Mouse (Mus musculus) gastrocnemius, postnatal 36 days (tissue): ENCODE measurements around the gene Sept1. TPM values are rescaled to one million over a fixed set of nuclear protein-coding genes. Genes with fewer than 3 reads are reported as not detected.
A peak's percentile ranks its signal among the peaks of the same experiment; 100 is the strongest.
"Not testable (repeated sequence)": the region's sequence is repeated elsewhere in the genome, so short reads cannot be mapped to it uniquely, and the experiment has no call there.

Source experiments
- DNase-seq, 2 experiments: peaks; one replicate each; pipeline ENCODE4 v3.0.0; 2022
- intact Hi-C: fragments of 180-260 bp; cut with DNase I; formaldehyde crosslinking; loops from one replicate; pipeline ENCODE4 v1.15.1; 2025
- total RNA-seq, 2 experiments: library from RNA; stranded (reverse); gene quantifications; 2 replicates each; pipeline ENCODE4 v1.2.3; 2021

The Sept1 gene
- total RNA-seq, 2 experiments from 2014 or later, result 1.4 to 2.4 TPM

DNA sequence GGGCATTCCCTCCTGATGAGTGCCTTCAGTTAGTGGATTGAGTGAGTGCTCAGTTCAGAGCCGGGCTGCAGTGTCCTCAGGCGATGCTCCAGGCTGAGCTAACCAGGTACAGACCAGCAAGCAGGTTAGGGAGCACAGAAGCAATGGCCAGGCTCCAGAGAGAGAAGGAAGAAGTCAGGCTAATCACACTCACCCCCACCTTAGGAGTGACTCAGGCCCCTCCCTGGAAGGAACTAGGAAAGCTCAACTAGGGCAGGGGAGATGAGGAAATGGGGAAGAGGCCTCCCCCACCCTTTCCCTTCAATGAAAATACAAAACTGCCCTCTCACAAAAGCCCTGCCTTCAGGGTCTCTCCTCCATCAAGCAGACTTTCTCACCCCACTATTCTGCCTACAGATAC lies 26.3 kb downstream of the Sept1 start:
- intact Hi-C loops, result no loop called here
- DNase-seq, result no peak

DNA sequence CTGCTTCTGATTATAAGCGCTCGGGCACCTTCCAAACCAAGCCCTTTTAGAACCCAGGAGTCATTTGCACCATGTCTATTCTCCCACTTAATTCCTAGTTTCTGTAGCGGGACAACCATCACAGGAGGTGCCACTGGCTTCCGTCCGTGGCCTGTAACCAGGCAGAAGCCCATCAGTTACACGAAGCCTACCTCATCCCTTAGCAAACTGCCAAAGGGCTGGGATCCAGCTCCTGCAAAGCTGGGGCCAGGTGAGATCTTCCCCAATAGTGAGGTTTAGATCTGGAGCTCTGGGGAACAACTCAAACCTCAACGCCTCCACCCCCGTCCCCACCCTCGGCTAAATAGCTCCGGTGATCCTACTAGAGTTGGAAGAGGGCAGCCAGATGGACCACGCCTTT lies 36.4 kb downstream of the Sept1 start:
- no peak for DNase-seq
- intact Hi-C loops, result no loop called here

DNA sequence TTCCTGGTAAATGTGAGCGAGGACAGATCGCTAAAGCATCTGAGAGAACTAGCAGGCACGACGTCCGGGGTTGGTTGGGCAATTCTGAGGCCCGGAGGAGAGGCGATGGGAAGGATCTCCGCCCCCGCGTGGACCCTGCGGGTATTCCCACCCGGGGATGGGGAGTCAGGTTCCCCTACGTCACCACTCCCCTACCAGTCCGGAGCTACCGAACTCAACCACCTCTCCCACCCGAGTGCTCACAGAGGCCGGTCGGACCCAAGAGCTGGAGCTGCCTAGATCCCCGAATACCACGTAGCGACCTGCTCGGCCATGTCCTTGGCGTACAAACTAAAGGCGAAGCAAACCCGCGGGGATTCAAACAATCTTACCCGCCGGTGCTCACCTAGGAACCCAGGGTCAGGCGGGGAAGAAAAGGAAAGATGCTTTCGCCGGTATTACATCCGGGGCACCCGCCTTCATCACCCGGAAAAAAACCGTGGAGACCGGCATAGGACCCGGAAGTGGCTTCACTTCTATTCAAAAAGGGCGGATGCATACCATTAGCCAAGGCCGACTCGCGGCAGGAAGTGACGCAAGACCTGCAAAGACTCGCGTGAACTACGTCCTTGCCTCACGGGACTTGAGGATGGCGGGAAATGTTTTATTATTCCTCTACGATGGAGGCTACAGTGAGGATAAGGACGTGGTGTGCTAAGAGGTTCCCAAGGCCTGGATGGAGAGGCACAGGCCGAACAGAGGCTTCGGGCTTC lies 37.2 kb downstream of the Sept1 start, which contains the start of gene Cd2bp2:
Gene Cd2bp2, minus strand, starts transcription at position 507 of the 752 bp plus-strand sequence.
- intact Hi-C loops, result no loop called here
- peak; percentile 86 to 93 for DNase-seq

- intact Hi-C loops, result no loop called here
- DNase-seq, result no peak
Measured at GRCm38 (mm10) chr7:127194633-127195029, 38.3 kb downstream of the Sept1 start.

GRCm38 (mm10) chr7:127194011-127194632 lies 38.8 kb downstream of the Sept1 start:
- no peak for DNase-seq
- intact Hi-C loops, result no loop called here

DNA sequence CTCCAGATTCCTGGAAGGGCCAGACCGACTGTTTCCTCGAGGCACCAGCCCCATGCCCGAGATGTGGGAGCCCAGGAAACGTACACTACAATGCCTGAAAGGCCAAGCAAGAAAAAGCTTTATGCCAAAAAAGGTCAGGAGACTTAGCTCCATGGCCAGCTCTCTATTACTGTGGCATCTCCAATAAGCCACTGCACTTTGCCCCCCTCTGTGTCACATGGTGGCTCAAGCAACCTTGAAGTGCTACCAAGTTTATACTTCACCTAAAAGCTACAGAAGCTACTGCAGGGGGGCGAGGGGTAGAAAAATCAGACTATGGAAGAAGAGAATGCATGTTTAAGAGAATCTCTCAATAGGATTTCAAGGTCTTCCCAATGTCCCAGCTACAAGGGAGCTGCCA lies 39.9 kb downstream of the Sept1 start:
- DNase-seq, result no peak
- intact Hi-C loops, result no loop called here

DNA sequence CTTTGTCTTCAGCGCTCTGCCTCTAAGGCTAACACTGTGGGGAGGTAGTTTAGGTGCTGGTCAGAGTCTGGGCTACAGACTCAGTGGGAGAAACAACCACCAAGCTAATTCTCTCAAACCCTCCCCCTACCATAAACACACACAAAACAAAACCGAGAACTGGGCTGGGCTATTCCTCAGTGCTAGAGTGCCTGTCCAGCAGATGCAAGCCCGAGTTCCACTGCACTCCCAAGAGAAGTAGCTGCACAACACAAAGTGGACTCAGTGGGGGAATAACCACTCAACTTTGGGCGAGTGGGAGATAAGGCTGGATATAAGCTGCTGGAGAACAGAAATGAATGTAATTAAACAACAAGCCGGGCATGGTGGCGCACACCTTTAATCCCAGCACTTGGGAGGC lies 42.3 kb downstream of the Sept1 start:
- DNase-seq, result no peak
- intact Hi-C loops, result no loop called here

DNA sequence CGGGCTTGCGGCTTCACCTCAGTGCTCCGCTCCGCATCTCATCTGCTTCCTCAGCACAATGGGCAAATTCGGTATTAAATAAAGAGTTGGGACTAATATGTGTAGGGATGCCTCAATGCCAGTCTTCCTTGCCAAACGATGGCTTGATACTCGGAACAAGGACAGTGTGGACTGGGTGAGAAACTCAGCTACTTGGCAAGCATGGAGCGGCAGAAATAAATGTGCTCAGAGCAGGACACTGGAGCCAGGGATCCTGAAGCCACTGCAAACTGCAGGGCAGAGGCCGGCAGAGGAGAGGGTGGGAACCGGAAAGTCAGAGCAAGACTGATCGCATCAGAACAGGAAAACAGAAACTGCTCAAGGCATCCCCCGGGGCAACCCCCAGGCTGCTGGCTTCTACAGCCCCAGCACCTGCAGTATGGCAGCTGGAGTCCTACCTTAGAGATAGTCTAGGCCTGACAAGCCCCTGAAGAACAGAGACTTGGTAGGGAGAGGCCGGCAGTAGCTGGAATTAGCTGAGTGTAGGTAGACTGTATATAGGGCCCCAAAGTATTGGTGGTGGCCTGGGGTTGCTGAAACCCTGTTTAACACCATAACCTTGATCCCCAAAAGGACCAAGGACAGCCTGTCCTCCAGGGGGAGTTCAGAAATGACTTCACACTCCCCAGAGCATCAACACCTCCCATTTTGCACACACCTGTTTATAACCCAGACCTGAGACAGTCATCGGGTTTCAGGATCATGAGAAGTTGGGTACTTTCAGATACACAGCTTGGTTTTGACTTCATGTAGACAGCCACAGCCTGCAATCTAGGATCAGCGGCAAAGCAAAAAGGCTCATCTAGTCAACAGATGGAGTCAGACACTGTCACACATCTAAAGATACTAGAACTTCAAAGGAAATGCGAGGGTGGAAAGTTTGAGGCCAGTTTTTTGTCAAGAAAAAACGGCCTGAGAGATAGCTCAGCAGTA lies 44.3 kb downstream of the Sept1 start:
- no peak for DNase-seq
- intact Hi-C loops, result no loop called here

DNA sequence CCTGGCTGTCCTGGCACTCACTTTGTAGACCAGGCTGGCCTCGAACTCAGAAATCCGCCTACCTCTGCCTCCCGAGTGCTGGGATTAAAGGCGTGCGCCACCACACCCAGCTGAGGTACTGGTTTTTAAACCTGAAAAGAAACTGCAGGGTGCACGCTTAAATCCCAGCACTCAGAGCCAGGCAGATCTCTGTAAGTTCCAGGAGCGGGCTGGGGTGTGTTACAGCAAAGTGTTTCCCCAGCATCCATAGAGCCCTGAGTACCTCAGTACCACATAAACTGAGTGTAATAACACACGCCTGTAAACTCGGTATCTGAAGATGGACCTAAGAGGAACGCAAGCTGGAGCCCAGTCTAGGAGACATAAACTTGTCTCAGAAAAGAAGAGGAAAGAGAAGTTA lies 45.6 kb downstream of the Sept1 start:
- no peak for DNase-seq
- intact Hi-C loops, result no loop called here

- no peak for DNase-seq
- intact Hi-C loops, result no loop called here
Measured at GRCm38 (mm10) chr7:127185601-127186000, 47.3 kb downstream of the Sept1 start.

DNA sequence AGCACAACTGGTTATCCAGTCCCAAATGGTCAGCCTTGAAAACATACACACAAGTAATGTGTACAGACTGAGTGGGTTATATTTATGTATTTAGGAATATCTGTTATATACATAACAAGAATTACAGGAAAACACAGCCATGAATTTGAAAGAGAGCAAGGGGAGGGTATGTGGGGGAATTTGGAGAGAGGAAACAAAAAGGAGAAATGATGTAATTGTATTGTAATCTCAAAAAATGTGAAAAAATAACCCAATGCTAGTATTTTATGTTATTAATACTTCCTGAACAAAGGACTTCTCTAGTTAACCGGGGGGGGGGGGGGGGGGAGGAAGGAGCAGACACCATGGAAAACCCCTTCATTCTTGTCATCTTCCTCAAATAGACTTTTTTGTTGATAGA lies 48.2 kb downstream of the Sept1 start:
- DNase-seq, result no peak
- intact Hi-C loops, result loop anchor here (5.0 kb wide), 1 partner anchor 47 kb away; the partner anchor contains the start of gene Spn

DNA sequence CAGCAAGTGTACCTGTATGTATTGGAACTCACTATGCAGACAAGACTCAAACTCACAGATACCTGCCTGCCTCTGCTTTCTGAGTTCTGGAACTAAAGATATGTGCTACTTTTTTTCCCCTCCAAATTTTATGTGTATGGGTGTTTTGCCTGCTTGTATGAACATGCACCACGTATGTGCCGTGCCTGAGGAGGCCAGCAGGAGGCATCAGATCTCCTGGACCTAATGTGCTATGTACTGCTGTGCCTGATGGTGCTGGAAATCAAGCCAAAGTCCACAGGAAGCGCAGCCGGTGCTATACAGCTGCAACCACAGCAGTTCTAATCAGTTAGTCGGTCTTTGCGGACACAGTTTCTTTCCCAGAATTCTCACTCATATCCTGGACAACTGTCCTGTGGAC lies 49.1 kb downstream of the Sept1 start:
- intact Hi-C loops, result loop anchor here (5.0 kb wide), 1 partner anchor 47 kb away; the partner anchor contains the start of gene Spn
- DNase-seq, result no peak

DNA sequence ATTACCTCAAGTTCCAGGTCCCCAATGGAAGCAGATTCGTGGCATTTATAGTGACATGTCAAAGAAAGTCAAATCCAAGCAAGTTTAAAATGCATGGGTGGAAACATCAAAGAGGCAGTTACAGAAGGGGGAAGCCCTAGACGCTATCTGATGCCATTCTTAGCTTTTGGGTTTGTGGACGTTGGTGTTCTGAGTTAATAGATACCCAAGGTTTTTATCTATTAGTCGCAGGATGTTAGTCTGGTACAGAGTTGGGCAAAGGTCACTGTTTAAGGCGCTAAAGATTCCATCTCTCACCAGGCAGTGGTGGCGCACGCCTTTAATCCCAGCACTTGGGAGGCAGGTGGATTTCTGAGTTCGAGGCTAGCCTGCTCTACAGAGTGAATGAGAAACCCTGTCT lies 49.6 kb downstream of the Sept1 start:
- DNase-seq, result no peak
- intact Hi-C loops, result loop anchor here (5.0 kb wide), 1 partner anchor 46 kb away; the partner anchor contains the start of gene Spn

- intact Hi-C loops, result loop anchor here (5.0 kb wide), 1 partner anchor 44 kb away; the partner anchor contains the start of gene Spn
- not testable (repeated sequence) for DNase-seq
Measured at GRCm38 (mm10) chr7:127181724-127182123, 51.2 kb downstream of the Sept1 start.

- DNase-seq, result no peak
- intact Hi-C loops, result loop anchor here (5.0 kb wide), 1 partner anchor 43 kb away; the partner anchor contains the start of gene Spn
Measured at GRCm38 (mm10) chr7:127180783-127181182, 52.1 kb downstream of the Sept1 start.

DNA sequence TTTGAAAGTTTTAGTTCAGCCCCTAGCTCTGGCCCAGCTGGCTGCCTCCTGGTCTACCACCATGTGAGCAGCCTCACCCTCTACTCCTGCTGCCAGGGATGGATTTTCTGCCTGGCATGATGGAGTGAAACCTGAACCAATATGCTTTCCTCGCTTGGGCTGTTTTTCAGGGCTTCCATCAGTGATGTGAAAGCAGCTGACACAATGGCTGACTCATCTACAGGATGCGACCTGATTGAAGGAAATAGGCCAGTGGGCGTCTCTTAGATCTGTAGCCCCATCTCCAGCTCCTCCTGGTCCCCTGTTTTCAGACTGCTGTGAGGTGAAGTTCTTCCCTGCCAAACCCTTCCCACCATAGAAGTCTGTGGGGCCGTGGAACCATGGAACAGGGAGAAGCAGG lies 56.0 kb downstream of the Sept1 start:
- no peak for DNase-seq
- intact Hi-C loops, result no loop called here

DNA sequence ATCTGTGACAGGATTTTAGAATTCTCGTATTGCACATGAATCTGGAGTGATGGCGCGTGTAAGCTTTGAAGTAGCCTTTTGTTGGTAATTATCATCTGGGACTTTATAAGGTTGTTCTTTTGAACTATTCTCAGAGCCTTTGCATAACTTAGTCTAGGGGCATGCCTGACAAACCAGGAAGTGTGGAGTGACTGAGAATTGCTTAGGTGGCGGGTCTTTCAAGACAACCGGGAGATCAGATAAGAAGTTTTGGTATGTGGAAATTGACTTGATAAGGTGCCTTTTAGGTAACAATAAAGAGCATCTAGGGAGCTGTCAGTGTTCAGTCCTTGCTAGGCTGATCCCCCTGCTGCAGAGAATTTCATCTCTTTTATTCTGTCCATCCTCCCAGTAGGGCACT lies 66.4 kb downstream of the Sept1 start:
- intact Hi-C loops, result no loop called here

DNA sequence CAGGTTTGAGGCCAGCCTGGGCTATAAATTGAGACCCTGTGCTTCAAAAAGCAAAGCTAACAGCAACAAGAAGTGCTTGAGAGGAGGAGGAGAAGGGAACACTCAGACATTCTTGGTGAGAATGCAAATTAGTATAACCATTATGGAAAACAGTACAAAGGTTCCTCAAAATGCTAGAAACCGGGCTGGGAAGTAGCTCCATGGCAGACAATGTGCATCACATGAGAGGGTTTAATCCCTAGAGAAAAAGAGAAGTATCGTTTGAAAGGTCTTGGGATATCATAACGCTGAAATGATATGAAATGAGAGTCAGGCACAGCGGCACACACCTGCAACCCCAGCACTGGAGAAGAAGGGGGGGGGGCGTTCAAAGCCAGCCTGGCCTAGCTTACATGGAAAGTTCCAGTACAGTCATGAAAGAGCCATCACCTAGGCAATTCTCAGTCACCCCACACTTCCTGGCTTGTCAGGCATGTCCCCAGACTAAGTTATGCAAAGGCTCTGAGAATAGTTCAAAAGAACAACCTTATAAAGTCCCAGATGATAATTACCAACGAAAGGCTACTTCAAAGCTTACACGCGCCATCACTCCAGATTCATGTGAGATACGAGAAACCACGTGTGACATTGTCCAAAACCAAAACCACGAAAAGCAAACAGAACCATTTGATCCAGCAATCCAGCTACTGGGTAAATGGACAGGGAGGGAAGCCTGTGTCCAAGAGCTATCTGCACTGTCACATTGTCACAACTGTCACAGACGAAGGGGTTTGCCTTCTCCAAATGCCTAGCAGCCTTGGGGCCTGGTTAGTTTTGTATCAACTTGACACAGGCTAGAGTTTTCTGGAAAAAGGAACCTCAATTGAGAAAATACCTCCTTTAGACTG lies 67.1 kb downstream of the Sept1 start:
- no peak for DNase-seq
- intact Hi-C loops, result no loop called here

More for the DNA sequence above, 66.4 kb downstream of the Sept1 start:
- DNase-seq, result no peak
